Mouse (Mus musculus) layer of hippocampus, adult 8-10 months (tissue): ENCODE measurements around the gene Olfr1329. TPM values are rescaled to one million over a fixed set of nuclear protein-coding genes. Genes with fewer than 3 reads are reported as not detected.
A peak's percentile ranks its signal among the peaks of the same experiment; 100 is the strongest.
"Not testable (repeated sequence)": the region's sequence is repeated elsewhere in the genome, so short reads cannot be mapped to it uniquely, and the experiment has no call there.

Experiments used
- DNase-seq, 2 experiments: peaks; one replicate each; pipeline ENCODE4 v3.0.0; 2022; ENCODE audit warnings: low spot score in 2 of 2
- total RNA-seq, 4 experiments: library from RNA; stranded (reverse); gene quantifications; 2 replicates each; pipeline ENCODE4 v1.2.4; 2022

Gene Olfr1329
- total RNA-seq, result not detected

DNA sequence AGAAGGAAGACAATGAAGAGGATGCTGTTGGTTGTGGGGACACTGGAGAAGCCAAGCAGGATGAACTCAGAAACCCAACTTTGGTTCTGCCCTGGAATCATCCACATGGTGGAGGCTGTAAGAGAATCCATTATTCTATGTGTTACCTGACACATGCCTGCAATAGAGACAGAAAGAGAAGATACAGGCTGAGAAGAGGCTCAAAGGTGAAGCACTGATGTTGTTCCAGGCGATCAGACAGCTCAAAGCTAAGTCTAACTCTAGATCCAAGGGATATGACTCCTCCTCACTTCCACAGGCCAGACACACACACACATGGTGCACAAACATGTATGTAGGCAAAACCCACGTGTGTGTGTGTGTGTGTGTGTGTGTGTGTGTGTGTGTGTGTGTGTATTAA is at the start of gene Olfr1329:
TSS of gene Olfr1329 (minus strand) at position 101 of the 400 bp plus-strand sequence.
- not testable (repeated sequence) for DNase-seq

DNA sequence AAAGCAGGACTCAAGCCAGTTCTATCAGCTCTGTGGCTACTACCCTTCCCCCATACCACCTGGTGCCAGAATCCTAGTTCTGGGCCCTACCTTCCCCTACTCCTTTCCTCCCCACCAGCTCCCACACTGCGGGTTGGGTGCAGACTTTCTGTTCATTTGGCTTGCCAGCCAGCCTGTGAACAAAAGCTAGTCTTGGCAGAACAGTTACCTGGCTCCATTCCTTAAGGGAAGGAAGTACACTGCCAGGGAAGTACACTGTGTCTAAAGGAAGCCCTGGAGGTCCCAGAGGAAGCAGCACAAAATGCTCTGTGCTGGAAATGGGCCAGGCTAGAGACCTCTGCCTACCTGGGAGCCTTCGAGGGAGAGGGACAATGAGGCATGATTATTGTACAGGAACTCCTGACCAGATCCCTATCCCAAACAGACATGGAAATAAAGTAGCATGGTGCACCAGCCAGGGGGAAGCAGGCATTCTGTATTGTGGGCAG is 43.9 kb upstream of the Olfr1329 start, which contains the start of gene Lao1:
TSS of gene Lao1 (plus strand) at position 438 of the 488 bp plus-strand sequence.
- peak; percentile 12 to 31 for DNase-seq

DNA sequence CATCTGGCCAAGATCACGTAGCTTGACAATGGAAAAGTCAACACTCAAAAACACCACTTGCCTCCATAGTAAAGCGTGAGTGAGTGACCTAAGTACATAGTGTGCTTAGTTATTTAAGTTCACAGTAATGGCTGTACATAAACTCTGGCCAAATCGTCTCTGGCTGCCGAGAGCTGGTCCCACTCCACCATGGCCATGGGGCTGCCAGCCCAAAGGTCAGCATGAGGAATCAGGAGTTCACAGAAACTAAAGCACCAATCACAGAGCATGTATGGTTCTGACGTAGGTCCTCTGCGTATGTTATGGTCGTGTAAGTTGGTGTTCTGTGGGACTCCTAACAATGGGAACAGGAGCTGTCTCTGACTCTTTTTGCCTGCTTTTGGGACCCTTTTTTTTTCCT is 41.5 kb upstream of the Olfr1329 start:
- DNase-seq, result no peak

DNA sequence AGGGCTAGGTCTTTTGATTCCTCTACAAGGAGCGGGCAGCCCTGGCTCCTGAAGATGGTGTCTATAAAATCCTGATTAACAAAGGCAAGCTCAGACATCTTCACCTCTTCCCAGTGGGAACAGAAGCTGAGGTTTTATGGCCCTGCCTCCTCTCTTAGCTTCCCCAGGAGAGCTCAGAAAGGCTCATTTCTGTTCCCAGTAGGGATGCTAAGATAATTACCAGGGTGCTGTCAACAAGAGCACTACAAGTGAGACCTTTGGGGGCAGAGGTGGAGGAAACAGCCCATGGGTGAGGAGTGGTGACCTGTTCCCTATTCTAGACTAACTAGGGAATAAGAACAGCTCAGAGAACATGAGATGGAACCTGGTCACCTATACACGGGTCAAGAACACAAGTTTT is 21.2 kb upstream of the Olfr1329 start, which contains the start of gene Olfr1328:
TSS of gene Olfr1328 (minus strand) at position 101 of the 400 bp plus-strand sequence.
- no peak for DNase-seq

DNA sequence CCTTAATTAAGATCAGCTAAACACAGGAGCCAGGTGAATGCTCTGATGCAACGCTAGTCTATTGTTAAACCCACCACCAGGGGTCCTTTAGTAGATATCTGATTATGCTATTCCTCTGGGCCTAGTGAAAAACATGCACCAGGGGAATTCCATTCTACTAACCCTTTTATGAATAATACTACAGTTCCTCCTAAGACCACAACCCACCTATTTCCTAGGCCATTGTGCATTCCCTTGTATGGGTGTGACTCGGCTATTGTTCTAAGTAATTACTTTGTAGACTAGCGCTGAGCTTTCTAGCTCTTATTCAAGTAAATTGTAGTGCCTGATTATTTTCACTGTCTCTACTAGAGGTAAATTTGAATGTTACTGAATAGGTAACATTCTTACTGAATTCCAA is 14.1 kb upstream of the Olfr1329 start:
- not testable (repeated sequence) for DNase-seq

DNA sequence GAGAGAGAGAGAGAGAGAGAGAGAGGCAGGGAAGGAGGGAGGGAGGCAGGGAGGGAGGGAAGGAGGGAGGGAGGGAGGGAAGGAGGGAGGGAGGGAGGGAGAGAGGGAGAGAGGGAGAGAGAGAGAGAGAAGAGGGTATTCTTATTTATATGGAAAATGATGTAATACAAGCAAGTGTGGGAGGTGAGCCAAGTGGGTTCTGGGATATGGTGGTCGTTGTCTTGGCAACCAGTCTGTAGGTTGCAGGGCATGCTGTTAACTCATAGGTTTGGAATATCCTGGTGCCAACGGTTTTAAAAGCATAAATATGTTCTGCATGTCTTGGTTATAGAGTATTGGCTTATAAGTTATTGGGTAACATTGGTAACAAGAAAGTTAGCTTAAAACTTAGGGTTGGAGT is 15.3 kb downstream of the Olfr1329 start:
- no peak for DNase-seq

DNA sequence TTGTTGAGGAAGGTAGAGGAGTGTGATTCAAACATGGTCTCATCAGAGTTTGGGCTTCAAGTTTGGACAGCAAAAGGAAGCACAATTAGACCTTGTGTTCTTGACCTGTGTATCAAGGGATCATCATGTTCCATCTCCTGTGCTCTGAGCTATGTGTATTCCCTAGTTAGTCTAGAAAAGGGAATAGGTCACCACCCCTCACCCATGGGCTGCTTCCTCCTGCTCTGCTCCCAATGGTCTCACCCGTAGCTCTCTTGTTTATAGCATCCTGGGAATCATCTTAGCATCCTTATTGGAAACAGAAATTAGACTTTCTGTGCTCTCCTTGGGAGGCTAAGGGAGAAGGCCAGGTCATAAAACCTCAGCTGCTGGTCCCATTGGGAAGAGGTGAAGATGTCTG is 29.0 kb downstream of the Olfr1329 start, which contains the start of gene Olfr1330:
TSS of gene Olfr1330 (plus strand) at position 301 of the 400 bp plus-strand sequence.
- no peak for DNase-seq

DNA sequence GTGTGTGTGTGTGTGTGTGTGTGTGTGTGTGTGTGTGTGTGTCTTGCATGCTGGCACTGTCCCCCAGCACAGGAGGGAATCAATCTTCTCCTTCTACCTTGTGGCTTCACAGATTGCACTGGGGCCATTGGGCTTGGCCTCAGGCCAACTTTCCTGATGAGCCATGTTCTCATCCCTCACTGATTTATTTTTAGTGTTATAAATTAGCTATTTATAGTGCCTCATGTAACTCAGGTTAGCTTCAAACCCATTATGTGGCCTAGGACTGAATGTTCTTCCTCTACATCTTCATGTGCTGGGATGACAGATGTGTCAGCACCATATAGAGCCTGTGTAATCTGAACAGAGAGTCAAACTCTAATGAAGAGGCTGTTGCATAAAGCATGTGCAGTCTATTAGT is 49.7 kb downstream of the Olfr1329 start:
- DNase-seq, result no peak

Other genes with a start within 250 kb of the Olfr1329 start
- gene Olfr1342, start 224.7 kb downstream of the Olfr1329 start, total RNA-seq, result not detected
- gene Olfr1341, start 213.9 kb downstream of the Olfr1329 start, total RNA-seq, result not detected
- gene Olfr1340, start 197.3 kb downstream of the Olfr1329 start, total RNA-seq, result not detected
- not detected for gene Olfr1339, start 185.3 kb downstream of the Olfr1329 start, total RNA-seq
- gene Olfr1338, start 158.7 kb downstream of the Olfr1329 start, total RNA-seq, result not detected
- not detected for gene Olfr1337, start 134.9 kb downstream of the Olfr1329 start, total RNA-seq
- gene Olfr1335, start 107.5 kb downstream of the Olfr1329 start, total RNA-seq, result not detected
- gene Olfr1333, start 81.2 kb downstream of the Olfr1329 start, total RNA-seq, result not detected
- gene Olfr1331, start 52.8 kb downstream of the Olfr1329 start, total RNA-seq, result not detected
- gene Olfr1330, start 28.9 kb downstream of the Olfr1329 start, total RNA-seq, result not detected
- gene Olfr1328, start 21.1 kb upstream of the Olfr1329 start, total RNA-seq, result not detected
- gene Lao1, start 44.1 kb upstream of the Olfr1329 start, total RNA-seq, result under 1 TPM in 3 of 4 experiments, not detected in 1; 0.23 to 0.43 (median 0.25) TPM
- gene Slc2a1, start 191.2 kb upstream of the Olfr1329 start, total RNA-seq, result 10 to 100 TPM; 86.4 to 96.6 (median 91.0) TPM